Mouse (Mus musculus): ENCODE data around the gene Tgtp2. TPM values are rescaled to one million over a fixed set of nuclear protein-coding genes. Genes with fewer than 3 reads are reported as not detected.
A peak's percentile ranks its signal among the peaks of the same experiment; 100 is the strongest.

Gene Tgtp2
- total RNA-seq, 1 experiment = not detected

GRCm38 (mm10) chr11:49088990-49089652 is 25.1 kb upstream of the Tgtp2 start:
- Histone ChIP-seq H3K4me1 (ENCODE audit: control insufficient read depth in 2 of 2, insufficient read depth in 2 of 2, low read length in 2 of 2, poor library complexity in 1 of 2) (peaks cover 0 to 3% of the 10 kb centered on the region in 2 experiments; a peak in 1 of 4 replicates), H3K9me3 (ENCODE audit: control insufficient read depth, insufficient read depth, low read depth, low read length) (no peaks in the 10 kb centered on the region), H3K9ac (ENCODE audit: insufficient read depth, low read depth, low read length, poor library complexity, severe bottlenecking) (no peak overlapping the region), H3K36me3 (ENCODE audit: control insufficient read depth, insufficient read depth, low read length, poor library complexity, severe bottlenecking) (no peaks in the 10 kb centered on the region), H3K27ac (ENCODE audit: insufficient read depth, low read depth, low read length, poor library complexity, severe bottlenecking) (no peak overlapping the region), H3K4me3 (ENCODE audit: insufficient read depth in 1 of 2, low read depth in 1 of 2, low read length in 2 of 2, poor library complexity in 1 of 2, severe bottlenecking in 1 of 2) (no peak overlapping the region)
- TF ChIP-seq CHD2 (IDR thresholded peaks at IDR 0.05; ENCODE audit: low read depth, low read length) (no peak), HCFC1 (IDR thresholded peaks at IDR 0.05; ENCODE audit: borderline replicate concordance, insufficient read depth, low read length) (no peak), ZC3H11A (IDR thresholded peaks at IDR 0.05; ENCODE audit: borderline replicate concordance, low read depth, low read length) (no peak), ZNF384 (IDR thresholded peaks at IDR 0.05; ENCODE audit: low read depth, low read length) (no peak), MAFK (IDR thresholded peaks at IDR 0.05; ENCODE audit: insufficient read depth, low read depth, low read length) (no peak)
- DNase-seq (ENCODE audit: low read depth, low spot score) = no peak
- in situ Hi-C loops (cut with MboI; ENCODE audit: low sequenced_read_pairs in 2 of 2, unreplicated experiment in 2 of 2) = no loop called here

GRCm38 (mm10) chr11:49087830-49088616 is 24.0 kb upstream of the Tgtp2 start:
- DNase-seq (ENCODE audit: low read depth, low spot score) = peak; percentile 12
- TF ChIP-seq ZNF384 (IDR thresholded peaks at IDR 0.05; ENCODE audit: low read depth, low read length) (no peak), MAFK (IDR thresholded peaks at IDR 0.05; ENCODE audit: insufficient read depth, low read depth, low read length) (no peak), HCFC1 (IDR thresholded peaks at IDR 0.05; ENCODE audit: borderline replicate concordance, insufficient read depth, low read length) (no peak), ZC3H11A (IDR thresholded peaks at IDR 0.05; ENCODE audit: borderline replicate concordance, low read depth, low read length) (no peak), CHD2 (IDR thresholded peaks at IDR 0.05; ENCODE audit: low read depth, low read length) (no peak)
- Histone ChIP-seq H3K4me3 (ENCODE audit: insufficient read depth in 1 of 2, low read depth in 1 of 2, low read length in 2 of 2, poor library complexity in 1 of 2, severe bottlenecking in 1 of 2) (peak overlapping the region; percentile 8 to 34; a peak in 3 of 4 replicates), H3K27ac (ENCODE audit: insufficient read depth, low read depth, low read length, poor library complexity, severe bottlenecking) (no peak overlapping the region), H3K4me1 (ENCODE audit: control insufficient read depth in 2 of 2, insufficient read depth in 2 of 2, low read length in 2 of 2, poor library complexity in 1 of 2) (peaks cover 0 to 3% of the 10 kb centered on the region in 2 experiments; a peak in 1 of 4 replicates), H3K9me3 (ENCODE audit: control insufficient read depth, insufficient read depth, low read depth, low read length) (no peaks in the 10 kb centered on the region), H3K9ac (ENCODE audit: insufficient read depth, low read depth, low read length, poor library complexity, severe bottlenecking) (0 out of 2 replicates have a peak overlapping the region, but pooled peaks have one; percentile 1), H3K36me3 (ENCODE audit: control insufficient read depth, insufficient read depth, low read length, poor library complexity, severe bottlenecking) (no peaks in the 10 kb centered on the region)
- in situ Hi-C loops (cut with MboI; ENCODE audit: low sequenced_read_pairs in 2 of 2, unreplicated experiment in 2 of 2) = no loop called here

GRCm38 (mm10) chr11:49086858-49087361 is 22.9 kb upstream of the Tgtp2 start:
- Histone ChIP-seq H3K4me1 (ENCODE audit: control insufficient read depth in 2 of 2, insufficient read depth in 2 of 2, low read length in 2 of 2, poor library complexity in 1 of 2) (peaks cover 0 to 3% of the 10 kb centered on the region in 2 experiments; a peak in 1 of 4 replicates), H3K9me3 (ENCODE audit: control insufficient read depth, insufficient read depth, low read depth, low read length) (no peaks in the 10 kb centered on the region), H3K27ac (ENCODE audit: insufficient read depth, low read depth, low read length, poor library complexity, severe bottlenecking) (no peak overlapping the region), H3K4me3 (ENCODE audit: insufficient read depth in 1 of 2, low read depth in 1 of 2, low read length in 2 of 2, poor library complexity in 1 of 2, severe bottlenecking in 1 of 2) (no peak overlapping the region), H3K9ac (ENCODE audit: insufficient read depth, low read depth, low read length, poor library complexity, severe bottlenecking) (no peak overlapping the region), H3K36me3 (ENCODE audit: control insufficient read depth, insufficient read depth, low read length, poor library complexity, severe bottlenecking) (no peaks in the 10 kb centered on the region)
- no peak for DNase-seq (ENCODE audit: low read depth, low spot score)
- TF ChIP-seq HCFC1 (IDR thresholded peaks at IDR 0.05; ENCODE audit: borderline replicate concordance, insufficient read depth, low read length) = no peak
- TF ChIP-seq ZNF384 (IDR thresholded peaks at IDR 0.05; ENCODE audit: low read depth, low read length) = no peak
- in situ Hi-C loops (cut with MboI; ENCODE audit: low sequenced_read_pairs in 2 of 2, unreplicated experiment in 2 of 2) = no loop called here

GRCm38 (mm10) chr11:49084875-49085274 is 20.9 kb upstream of the Tgtp2 start:
- Histone ChIP-seq H3K36me3 (ENCODE audit: control insufficient read depth, insufficient read depth, low read length, poor library complexity, severe bottlenecking) (no peaks in the 10 kb centered on the region), H3K9me3 (ENCODE audit: control insufficient read depth, insufficient read depth, low read depth, low read length) (no peaks in the 10 kb centered on the region), H3K27ac (ENCODE audit: insufficient read depth, low read depth, low read length, poor library complexity, severe bottlenecking) (no peak overlapping the region), H3K4me3 (ENCODE audit: insufficient read depth in 1 of 2, low read depth in 1 of 2, low read length in 2 of 2, poor library complexity in 1 of 2, severe bottlenecking in 1 of 2) (no peak overlapping the region), H3K9ac (ENCODE audit: insufficient read depth, low read depth, low read length, poor library complexity, severe bottlenecking) (no peak overlapping the region), H3K4me1 (ENCODE audit: control insufficient read depth in 2 of 2, insufficient read depth in 2 of 2, low read length in 2 of 2, poor library complexity in 1 of 2) (peaks cover 0 to 3% of the 10 kb centered on the region in 2 experiments; a peak in 1 of 4 replicates)
- TF ChIP-seq ZNF384 (IDR thresholded peaks at IDR 0.05; ENCODE audit: low read depth, low read length) = no peak
- no peak for TF ChIP-seq CHD2 (IDR thresholded peaks at IDR 0.05; ENCODE audit: low read depth, low read length)
- no peak for TF ChIP-seq ZC3H11A (IDR thresholded peaks at IDR 0.05; ENCODE audit: borderline replicate concordance, low read depth, low read length)
- no peak for TF ChIP-seq HCFC1 (IDR thresholded peaks at IDR 0.05; ENCODE audit: borderline replicate concordance, insufficient read depth, low read length)
- TF ChIP-seq MAFK (IDR thresholded peaks at IDR 0.05; ENCODE audit: insufficient read depth, low read depth, low read length) = no peak
- in situ Hi-C loops (cut with MboI; ENCODE audit: low sequenced_read_pairs in 2 of 2, unreplicated experiment in 2 of 2) = no loop called here
- no peak for DNase-seq (ENCODE audit: low read depth, low spot score)
